Mouse (Mus musculus) thymus, adult 2 months (tissue): ENCODE results near the gene Lrrc28. TPM values are rescaled to one million over a fixed set of nuclear protein-coding genes. Genes with fewer than 3 reads are reported as not detected.
A peak's percentile ranks its signal among the peaks of the same experiment; 100 is the strongest.

ENCODE experiments used
- DNase-seq: peaks from one replicate; pipeline ENCODE4 v3.0.0; 2021
- H3K27ac ChIP-seq: fragments of 200-500 bp; 2 replicates; pipeline ENCODE4 v1.5.1; 2012; ENCODE audit warnings: low read length, control low read depth; ENCODE audit not compliant: control insufficient read depth, insufficient read depth
- H3K27me3 ChIP-seq: fragments of 200-500 bp; 2 replicates; pipeline ENCODE4 v1.6.1; 2012; ENCODE audit warnings: mild to moderate bottlenecking, low read length, moderate library complexity, mixed read lengths; ENCODE audit not compliant: control insufficient read depth, insufficient read depth
- H3K36me3 ChIP-seq: fragments of 200-500 bp; 2 replicates; pipeline ENCODE4 v1.6.1; 2012; ENCODE audit warnings: mild to moderate bottlenecking, low read length, moderate library complexity; ENCODE audit not compliant: control insufficient read depth, insufficient read depth
- H3K4me1 ChIP-seq: fragments of 200-500 bp; replicated peaks from 2 replicates; pipeline ENCODE4 v1.6.1; 2012; ENCODE audit warnings: low read length; ENCODE audit not compliant: control insufficient read depth, insufficient read depth
- H3K4me3 ChIP-seq: fragments of 200-500 bp; 2 replicates; pipeline ENCODE4 v1.5.1; 2012; ENCODE audit warnings: mild to moderate bottlenecking, low read length, control low read depth, moderate library complexity; ENCODE audit not compliant: control insufficient read depth, insufficient read depth
- CTCF ChIP-seq: fragments of 200-500 bp; IDR thresholded peaks from 2 replicates; pipeline ENCODE4 v1.5.1; 2012; ENCODE audit warnings: mild to moderate bottlenecking, control low read depth, low read length, moderate library complexity, borderline replicate concordance; ENCODE audit not compliant: control insufficient read depth, poor library complexity, insufficient read depth; ENCODE audit errors: extremely low read depth
- POLR2A ChIP-seq: fragments of 200-500 bp; IDR thresholded peaks from 2 replicates; pipeline ENCODE4 v1.6.1; 2012; ENCODE audit warnings: mild to moderate bottlenecking, low read length, control low read depth, moderate library complexity; ENCODE audit not compliant: control insufficient read depth, poor library complexity, insufficient read depth; ENCODE audit errors: extremely low read depth
- WGBS: fragments of 180-500 bp; shearing (Covaris S2); methylation state at CpG from one replicate; pipeline ENCODE4 v1.1.7; 2018; 5-methylcytosine and 5-hydroxymethylcytosine counted together
- polyA plus RNA-seq: library from polyadenylated mRNA; depleted of rRNA; stranded (reverse); fragments of >200 nt; gene quantifications from 2 replicates; pipeline ENCODE4 v1.2.3, GENCODE M21; 2012

The Lrrc28 gene
- polyA plus RNA-seq, 1 experiment, result 39.4 TPM

DNA sequence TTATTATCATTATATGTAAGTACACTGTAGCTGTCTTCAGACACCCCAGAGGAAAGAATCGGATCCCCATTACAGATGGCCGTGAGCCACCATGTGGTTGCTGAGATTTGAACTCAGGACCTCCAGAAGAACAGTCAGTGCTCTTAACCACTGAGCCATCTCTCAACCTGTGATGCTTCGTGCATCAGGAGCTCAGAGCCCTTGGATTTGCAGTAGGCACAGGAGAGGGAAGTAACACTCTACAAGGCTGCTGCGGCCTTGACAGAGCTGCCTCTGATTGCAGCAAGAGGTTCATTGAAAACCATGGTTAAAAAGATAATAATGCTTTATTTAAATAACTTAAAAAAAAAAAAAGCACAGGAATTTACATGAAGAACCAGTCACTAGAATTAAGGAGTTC lies 3.3 kb upstream of the Lrrc28 start:
- TF ChIP-seq CTCF (no peak), POLR2A (no peak)
- Histone ChIP-seq H3K4me3 (no peak overlapping the region), H3K4me1 (0 out of 2 replicates have a peak, but pooled peaks cover 2% of the 10 kb centered on the region), H3K27me3 (no peaks in the 10 kb centered on the region), H3K27ac (no peak overlapping the region), H3K36me3 (no peaks in the 10 kb centered on the region)
- no peak for DNase-seq
- 90% methylated on average over 4 of the region's 4 CpGs for WGBS

DNA sequence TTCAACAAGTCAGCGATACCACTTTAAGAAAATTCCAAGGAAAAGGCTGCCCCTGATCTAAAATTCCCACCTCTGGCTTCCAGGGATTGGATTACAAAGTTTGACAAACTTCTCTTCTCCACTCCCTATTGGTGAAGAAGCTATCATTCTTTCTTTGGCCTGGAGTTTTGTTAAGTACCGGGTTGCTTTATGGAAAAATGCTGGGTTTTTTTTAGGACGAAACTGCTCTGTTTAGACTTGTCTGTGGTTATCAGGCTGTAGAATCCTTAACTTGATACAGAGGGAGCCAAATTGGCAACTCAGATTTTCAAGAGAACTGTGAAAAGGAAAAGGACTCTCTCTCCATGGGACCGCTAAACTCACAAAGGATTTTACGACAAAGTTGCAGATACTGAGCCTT lies 2.2 kb upstream of the Lrrc28 start, which contains the start of gene Ttc23:
Gene Ttc23 (plus strand): TSS at position 134 of the 400 bp plus-strand sequence.
- Histone ChIP-seq H3K4me1 (peaks cover 2% of the 10 kb centered on the region; the same call in 1 of the 2 replicates), H3K27ac (no peak within 1 kb of the TSS), H3K27me3 (no peaks in the 10 kb centered on the region), H3K4me3 (no peak within 1 kb of the TSS), H3K36me3 (no peaks in the 10 kb centered on the region)
- TF ChIP-seq POLR2A, result no peak
- WGBS, result 89% methylated on average over 5 of the region's 5 CpGs
- DNase-seq, result no peak

- Histone ChIP-seq H3K27me3 (no peaks in the 10 kb centered on the region), H3K27ac (no peak overlapping the region; the same call in 1 of the 2 replicates), H3K4me1 (peaks cover 2% of the 10 kb centered on the region; the same call in 1 of the 2 replicates), H3K4me3 (no peak overlapping the region), H3K36me3 (no peaks in the 10 kb centered on the region)
- WGBS, result 38% methylated on average over 6 of the region's 6 CpGs
- TF ChIP-seq POLR2A, result no peak
- no peak for TF ChIP-seq CTCF
- DNase-seq, result no peak
These were observed 1.1 kb upstream of the Lrrc28 start for GRCm38 (mm10) chr7:67646131-67646530.

DNA sequence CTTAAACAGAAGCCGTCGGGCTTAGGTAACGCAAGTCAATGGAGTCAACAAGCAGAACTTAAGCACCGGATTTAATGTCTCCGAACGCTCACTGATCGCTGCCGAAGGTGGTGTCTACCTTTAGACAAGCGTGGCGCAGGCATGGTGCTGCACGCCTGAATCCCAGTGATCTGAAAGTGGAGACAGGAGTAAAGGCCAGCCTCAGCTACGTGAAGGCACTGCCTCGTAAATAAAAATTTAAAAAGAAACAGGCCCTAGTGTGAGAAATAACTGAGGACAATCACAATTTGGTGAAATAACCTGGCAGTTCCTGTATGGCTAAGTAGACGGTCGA lies 580 bp upstream of the Lrrc28 start:
- TF ChIP-seq CTCF, result no peak
- TF ChIP-seq POLR2A, result no peak
- Histone ChIP-seq H3K27ac (peak overlapping the region; percentile 93), H3K27me3 (no peaks in the 10 kb centered on the region), H3K36me3 (0 out of 2 replicates have a peak, but pooled peaks cover 2% of the 10 kb centered on the region), H3K4me1 (peaks cover 2% of the 10 kb centered on the region; the same call in 1 of the 2 replicates), H3K4me3 (peak overlapping the region; percentile 86)
- no peak for DNase-seq
- under 1% methylated on average over 15 of the region's 15 CpGs for WGBS

DNA sequence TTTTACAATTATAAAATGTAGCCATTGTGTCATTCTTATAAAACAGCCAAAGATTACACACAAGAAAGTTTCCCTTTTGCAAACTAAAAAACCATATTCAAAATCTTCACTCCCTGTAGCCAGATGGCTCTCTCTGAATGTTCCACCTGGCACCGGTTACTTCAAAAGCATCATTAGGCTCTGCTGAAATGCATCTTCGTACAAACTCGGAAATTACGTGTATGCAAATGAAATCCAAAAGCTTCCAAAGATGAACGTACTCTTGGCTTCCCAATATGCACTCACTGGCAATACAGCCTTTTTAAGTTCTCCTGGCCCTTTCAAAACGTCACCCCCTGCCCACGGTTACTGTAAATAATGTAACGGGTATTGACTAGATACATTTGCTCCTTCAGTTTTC lies 777 bp downstream of the Lrrc28 start:
- Histone ChIP-seq H3K36me3 (0 out of 2 replicates have a peak, but pooled peaks cover 6% of the 10 kb centered on the region), H3K4me3 (no peak overlapping the region), H3K27ac (no peak overlapping the region), H3K27me3 (no peaks in the 10 kb centered on the region), H3K4me1 (peaks cover 2% of the 10 kb centered on the region; the same call in 1 of the 2 replicates)
- no peak for TF ChIP-seq CTCF
- no peak for TF ChIP-seq POLR2A
- WGBS, result 32% methylated on average over 8 of the region's 8 CpGs
- no peak for DNase-seq

GRCm38 (mm10) chr7:67642955-67643354 lies 2.1 kb downstream of the Lrrc28 start:
- 93% methylated on average over 9 of the region's 9 CpGs for WGBS
- Histone ChIP-seq H3K4me1 (peaks cover 2% of the 10 kb centered on the region; the same call in 1 of the 2 replicates), H3K36me3 (0 out of 2 replicates have a peak, but pooled peaks cover 6% of the 10 kb centered on the region), H3K4me3 (no peak overlapping the region), H3K27ac (no peak overlapping the region), H3K27me3 (no peaks in the 10 kb centered on the region)
- no peak for DNase-seq
- TF ChIP-seq POLR2A, result no peak
- no peak for TF ChIP-seq CTCF

DNA sequence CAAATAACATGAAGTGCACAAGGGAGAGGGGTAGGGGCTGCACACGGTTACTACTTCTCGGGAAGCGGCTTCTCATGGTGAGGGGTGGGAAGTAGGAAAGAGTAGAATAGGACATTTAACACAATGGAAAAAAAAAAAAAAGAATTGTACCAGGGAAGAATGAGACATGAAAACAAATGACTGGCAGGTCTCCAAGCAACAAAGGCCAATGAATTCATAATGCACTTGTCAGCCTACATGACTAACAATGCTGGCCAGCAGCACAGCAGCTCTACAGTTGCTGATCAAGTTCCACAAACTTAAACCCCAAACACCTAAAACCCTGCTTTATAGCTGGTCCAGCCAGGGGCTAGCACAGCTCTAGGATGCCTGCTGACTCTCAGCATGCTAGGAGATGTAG lies 6.1 kb downstream of the Lrrc28 start:
- Histone ChIP-seq H3K4me1 (no peaks in the 10 kb centered on the region; the same call in 1 of the 2 replicates), H3K36me3 (0 out of 2 replicates have a peak, but pooled peaks cover 6% of the 10 kb centered on the region), H3K27me3 (no peaks in the 10 kb centered on the region), H3K27ac (no peak overlapping the region), H3K4me3 (no peak overlapping the region)
- TF ChIP-seq POLR2A, result no peak
- no peak for TF ChIP-seq CTCF
- no peak for DNase-seq
- 100% methylated on average over 3 of the region's 3 CpGs for WGBS
